Mouse (Mus musculus) spleen, postnatal 14 days (tissue): ENCODE measurements at regions not wholly inside any gene's neighbourhood (a gene's known extent, or its start where the extent isn't known, plus 50 kb on each side); places are given as distances from the start of the nearest gene placed in this dataset.

ENCODE experiments used
- DNase-seq, 2 experiments: peaks; one replicate each; pipeline ENCODE4 v3.0.0; 2021 to 2022; ENCODE audit warnings: low spot score in 2 of 2

DNA sequence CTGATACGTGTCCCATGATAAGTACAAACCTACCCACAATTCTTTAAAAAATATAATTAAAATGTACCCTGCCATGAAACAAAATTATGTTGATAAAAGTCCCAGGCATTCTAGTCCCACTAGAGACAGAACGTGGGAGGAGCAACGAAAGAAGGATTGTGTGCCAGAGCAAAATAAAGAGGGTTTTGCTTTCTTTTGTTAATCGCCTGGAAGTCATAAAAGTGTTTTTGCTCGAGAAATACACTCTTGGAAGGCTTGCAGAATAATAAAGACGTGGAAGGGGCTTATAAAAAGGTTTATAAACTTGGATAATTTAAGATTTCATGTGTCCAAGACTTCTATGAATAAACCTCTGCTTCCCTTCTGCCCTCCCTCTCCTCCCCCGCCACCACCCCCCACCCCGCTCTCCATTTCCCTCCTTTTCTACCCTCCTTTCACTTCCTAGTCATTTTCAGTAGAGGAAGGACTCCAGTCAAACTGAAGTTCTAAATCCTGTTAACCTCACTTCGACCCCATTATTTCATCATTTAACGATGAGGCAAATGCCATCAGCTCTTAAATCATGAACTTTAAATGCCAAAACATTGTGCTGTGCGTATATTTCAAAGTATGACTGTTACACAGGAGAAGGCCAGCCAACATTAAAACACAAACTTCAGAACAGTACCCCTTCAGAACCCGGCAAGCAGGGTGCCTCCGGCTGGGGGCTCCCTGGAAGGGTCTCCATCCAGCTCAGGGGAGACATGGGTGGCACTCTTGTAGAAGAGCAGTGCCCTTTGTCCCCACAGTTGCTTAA is 54.8 kb upstream of the Cep85l start:
- DNase-seq: no peak

- no peak for DNase-seq
Measured at GRCm38 (mm10) chr10:53432794-53433193, 53.0 kb upstream of the Cep85l start.

GRCm38 (mm10) chr10:53429539-53430344 is 50.0 kb upstream of the Cep85l start:
- DNase-seq: no peak
